Mouse (Mus musculus) mammary gland, adult 2 months (tissue): Measurements from ENCODE around the gene Tyw5. TPM values are rescaled to one million over a fixed set of nuclear protein-coding genes. Genes with fewer than 3 reads are reported as not detected.

Experiments used
- polyA plus RNA-seq: library from polyadenylated mRNA; depleted of rRNA; stranded (reverse); fragments of >200 nt; gene quantifications from 2 replicates; pipeline ENCODE4 v1.2.3, GENCODE M21; 2012; ENCODE audit warnings: low replicate concordance; rRNA removed

Tyw5 gene
- 2.8 and 10.1 TPM in 2 replicates for polyA plus RNA-seq

DNA sequence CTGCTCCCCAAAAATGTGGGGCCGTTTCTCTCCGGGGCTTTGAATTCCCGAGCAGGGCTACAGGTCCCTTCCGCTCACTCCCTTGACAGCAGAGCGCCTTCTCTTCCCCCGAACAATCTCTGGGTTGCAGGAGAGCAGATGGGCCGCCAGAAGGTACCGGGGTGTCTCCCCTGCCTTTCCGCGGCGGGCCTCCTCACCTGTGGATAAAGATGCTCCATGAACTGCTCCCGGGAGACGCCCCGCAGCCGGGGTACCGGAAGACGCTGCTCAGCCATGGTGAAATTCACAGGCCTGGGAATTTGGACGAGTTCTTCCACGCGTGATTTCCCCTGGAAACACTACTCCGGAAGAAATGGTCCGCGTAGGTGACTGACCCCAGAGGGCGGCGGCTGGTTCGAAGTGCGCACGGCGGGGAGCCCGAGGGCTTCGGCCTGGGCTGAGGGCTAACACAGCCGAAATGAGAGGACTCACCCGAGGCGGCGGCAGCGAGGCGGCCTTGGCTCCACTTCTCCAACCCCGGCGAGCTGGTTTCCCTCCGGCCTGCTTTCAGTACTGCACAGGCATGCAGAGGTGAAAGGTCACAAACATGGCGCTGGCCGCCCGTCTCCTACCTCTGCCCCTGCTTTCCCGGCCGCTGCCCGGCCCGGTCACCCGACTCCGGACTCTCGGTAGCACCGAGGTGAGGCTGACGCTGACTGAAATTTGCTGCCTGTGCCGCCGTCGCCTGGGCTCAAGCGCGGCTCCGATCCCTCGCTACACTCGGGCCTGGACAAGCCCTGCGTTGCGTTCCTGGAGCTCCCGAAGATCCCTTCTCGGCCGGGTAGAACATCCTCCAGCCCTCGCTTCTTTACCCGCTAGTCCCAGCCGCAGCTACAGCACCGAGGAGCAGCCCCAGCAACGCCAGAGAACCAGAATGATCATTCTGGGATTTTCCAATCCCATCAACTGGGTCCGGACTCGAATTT, at the start of gene Tyw5, which contains the start of gene Maip1:
Gene Tyw5, minus strand, starts transcription at position 915 of the 965 bp plus-strand sequence.
Gene Maip1, plus strand, starts transcription at position 142 of the 965 bp plus-strand sequence.

DNA sequence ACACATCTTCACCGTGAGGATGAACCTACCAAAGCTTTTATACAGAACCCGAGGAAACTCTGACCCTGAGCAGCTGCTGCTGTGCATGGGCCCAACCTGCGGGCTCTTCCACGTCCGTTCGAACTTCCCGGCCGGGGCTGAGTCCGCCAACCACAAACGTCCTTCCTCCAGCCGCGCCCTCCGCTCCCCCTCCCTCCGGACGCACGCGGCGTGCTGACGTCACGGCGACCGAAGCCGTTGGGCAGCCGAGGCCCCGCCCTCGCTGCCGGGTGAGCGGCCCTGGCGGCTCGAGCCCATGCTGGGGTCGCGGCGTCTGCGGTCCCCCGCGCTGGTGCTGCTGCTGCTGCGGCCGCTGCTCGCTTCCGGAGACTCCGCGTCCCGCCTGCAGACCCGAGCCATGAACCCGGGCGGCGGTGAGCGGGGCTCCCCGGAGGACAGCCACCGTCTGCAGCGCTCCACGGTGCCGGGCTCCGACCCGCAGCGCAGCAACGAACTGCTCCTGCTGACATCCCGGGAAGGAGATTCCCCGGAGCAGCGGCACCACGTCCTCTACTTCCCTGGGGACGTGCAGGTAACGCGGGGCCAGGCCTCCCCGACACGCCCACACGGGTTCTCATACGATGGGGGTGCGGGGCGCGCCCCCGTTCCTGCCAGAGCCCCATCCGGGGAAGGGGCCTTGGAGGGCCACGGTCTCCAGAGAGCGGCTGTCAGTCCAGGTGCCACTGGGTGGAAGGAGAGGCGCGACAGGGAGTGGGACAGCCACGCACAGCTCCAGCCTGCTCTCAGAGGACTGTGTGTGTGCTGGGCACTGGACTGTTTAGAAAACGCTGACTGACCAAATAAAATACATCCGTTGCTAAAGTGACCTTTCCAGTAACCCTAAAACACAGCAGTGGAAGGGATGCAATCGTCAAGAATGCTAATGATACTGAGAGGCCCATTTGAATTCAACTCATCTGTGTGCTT, 29.2 kb downstream of the Tyw5 start, which contains the start of gene 1700066M21Rik:
Gene 1700066M21Rik, plus strand, starts transcription at position 245 of the 966 bp plus-strand sequence.

Other genes with a start within 250 kb of the Tyw5 start
- gene 1700066M21Rik, start 29.5 kb downstream of the Tyw5 start, polyA plus RNA-seq, result 2.9 and 37.6 TPM in 2 replicates
- gene Maip1, start 773 bp downstream of the Tyw5 start, polyA plus RNA-seq, result 6.4 and 9.0 TPM in 2 replicates